Mouse (Mus musculus) CD4-positive helper T cell, adult 2 months (primary cell): Measurements from ENCODE around the gene Gm14085.

Source experiments
- DNase-seq: peaks from one replicate; pipeline ENCODE4 v3.0.0-alpha.2; 2012; ENCODE audit warnings: low read depth, missing footprints, low spot score

Gene Gm14085

GRCm38 (mm10) chr2:122561221-122561620 lies 76.5 kb downstream of the Gm14085 start:
- DNase-seq = peak; percentile 32

- DNase-seq = no peak
These were observed 77.5 kb downstream of the Gm14085 start for GRCm38 (mm10) chr2:122562251-122562650.

- peak; percentile 65 for DNase-seq
These were observed 84.7 kb downstream of the Gm14085 start for GRCm38 (mm10) chr2:122569439-122569838.

- DNase-seq = no peak
These were observed 85.7 kb downstream of the Gm14085 start for GRCm38 (mm10) chr2:122570430-122570829.

- DNase-seq = no peak
These were observed 86.6 kb downstream of the Gm14085 start for GRCm38 (mm10) chr2:122571326-122571725.

GRCm38 (mm10) chr2:122572438-122572837 lies 87.7 kb downstream of the Gm14085 start:
- no peak for DNase-seq

- no peak for DNase-seq
These were observed 90.7 kb downstream of the Gm14085 start for GRCm38 (mm10) chr2:122575470-122575869.

- DNase-seq = no peak
These were observed 91.6 kb downstream of the Gm14085 start for GRCm38 (mm10) chr2:122576295-122576694.

GRCm38 (mm10) chr2:122577316-122577715 lies 92.6 kb downstream of the Gm14085 start:
- DNase-seq = no peak
